Mouse (Mus musculus) ES-CJ7 (cell line): Measurements from ENCODE around the gene Serpina3n.
"Not testable (repeated sequence)": the region's sequence is repeated elsewhere in the genome, so short reads cannot be mapped to it uniquely, and the experiment has no call there.

ENCODE experiments used
- DNase-seq: peaks from one replicate; pipeline ENCODE4 v3.0.0; 2011; ENCODE audit warnings: low read depth, low spot score

The Serpina3n gene

DNA sequence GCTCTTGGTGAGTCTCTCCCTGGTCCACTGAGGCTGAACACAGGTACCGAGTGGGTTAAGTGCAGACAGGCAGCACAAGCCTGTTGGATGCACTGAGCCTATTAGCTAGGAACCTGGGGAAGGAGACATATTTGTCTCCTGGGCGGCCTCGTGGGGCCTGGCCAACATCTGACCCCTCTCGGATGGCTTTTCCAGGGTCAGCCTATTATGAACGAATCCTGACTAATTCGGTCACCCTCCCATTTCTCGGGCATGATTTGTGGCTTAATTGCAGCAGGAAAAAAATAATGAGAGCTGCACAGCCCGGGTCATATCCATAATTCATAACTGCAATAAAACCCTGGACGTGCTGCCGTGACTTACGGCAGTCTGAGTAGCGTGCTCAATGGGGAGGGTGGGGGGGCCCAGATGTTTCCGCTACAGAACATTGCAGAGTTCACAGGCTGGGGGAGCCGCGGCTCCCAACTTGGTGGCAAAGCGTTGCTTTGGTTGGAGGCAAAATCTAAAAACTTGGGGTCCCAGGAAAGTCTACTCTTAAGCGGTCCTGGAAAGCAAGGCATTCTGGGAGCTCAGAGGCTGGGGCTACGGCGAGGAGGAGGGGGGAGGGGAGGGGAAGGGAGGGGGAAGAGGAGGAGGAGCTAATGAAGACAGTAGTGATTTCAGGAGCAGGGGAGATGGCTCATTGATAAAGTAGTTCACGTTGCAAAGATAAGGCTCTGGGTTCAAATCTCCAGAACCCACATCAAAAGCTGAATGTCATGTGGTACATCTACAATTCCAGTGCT lies 27.6 kb downstream of the Serpina3n start:
- DNase-seq: peak; percentile 58

GRCm38 (mm10) chr12:104440087-104440760 lies 33.7 kb downstream of the Serpina3n start:
- DNase-seq: peak; percentile 85

- DNase-seq: peak; percentile 52
These were observed 37.2 kb downstream of the Serpina3n start for GRCm38 (mm10) chr12:104443716-104444115.

GRCm38 (mm10) chr12:104447056-104447455 lies 40.5 kb downstream of the Serpina3n start:
- not testable (repeated sequence) for DNase-seq

- DNase-seq: peak; percentile 71
These were observed 41.6 kb downstream of the Serpina3n start for GRCm38 (mm10) chr12:104448099-104448498.

DNA sequence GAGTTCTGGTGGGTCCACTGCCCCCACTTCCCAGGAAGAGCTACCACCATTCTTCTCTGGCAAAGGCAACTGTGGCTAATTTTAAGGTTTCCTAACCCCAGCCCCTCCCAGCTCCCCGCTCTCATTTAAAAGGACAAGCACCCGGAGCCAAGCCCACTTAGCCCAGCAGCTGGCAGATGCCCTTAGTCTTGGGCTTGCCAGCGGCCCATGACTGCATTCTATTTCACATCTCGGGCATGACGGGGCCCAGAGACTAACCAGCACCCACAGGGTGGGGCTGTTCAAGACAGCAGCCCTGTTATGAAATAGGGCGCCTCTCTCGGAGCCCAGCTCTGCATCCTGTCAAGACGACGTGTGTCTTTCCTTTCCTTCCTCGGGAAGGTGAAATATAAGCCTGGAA lies 43.7 kb downstream of the Serpina3n start:
- DNase-seq: no peak

- peak; percentile 90 for DNase-seq
These were observed 46.5 kb downstream of the Serpina3n start for GRCm38 (mm10) chr12:104453002-104453401.

DNA sequence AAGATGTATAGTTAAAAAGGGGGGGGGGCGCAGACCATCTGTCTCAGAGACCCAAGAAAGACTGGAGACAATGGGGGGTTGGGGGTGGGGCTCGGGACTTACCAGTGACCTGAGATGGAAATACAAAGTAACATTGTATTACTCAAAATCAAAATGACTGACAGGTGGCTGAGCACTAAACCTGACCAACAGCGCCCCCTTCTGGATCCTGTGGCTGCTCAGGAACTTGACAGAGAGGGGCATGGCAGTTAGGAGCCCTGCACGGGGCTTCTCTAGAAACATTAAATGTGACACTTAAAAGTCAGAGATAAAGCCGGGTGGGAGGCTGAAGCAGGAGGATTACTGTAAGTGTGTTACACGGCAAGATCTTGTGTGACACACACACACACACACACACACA lies 52.8 kb downstream of the Serpina3n start:
- peak; percentile 69 for DNase-seq

DNA sequence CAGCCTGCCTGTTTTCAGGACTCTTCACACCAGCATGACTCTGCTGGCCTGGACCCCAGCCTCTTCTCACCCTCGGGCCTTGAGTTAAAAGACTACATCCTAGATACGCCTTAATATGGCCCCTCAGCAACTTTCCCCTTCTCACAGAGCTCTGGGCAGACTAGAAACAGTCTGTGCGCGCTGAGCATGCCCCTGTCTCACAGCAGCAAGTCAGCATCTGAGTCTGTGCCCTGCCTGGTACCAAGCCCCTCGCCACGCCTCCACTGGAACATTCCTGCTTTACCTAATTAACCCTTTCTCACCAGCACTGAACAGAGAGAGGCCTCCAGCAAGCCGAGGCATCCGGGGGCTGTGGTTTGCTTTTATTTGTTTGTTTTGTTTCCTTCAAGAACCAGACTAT lies 54.8 kb downstream of the Serpina3n start:
- DNase-seq: no peak
